Mouse (Mus musculus) heart, embryonic 14.5 days (tissue): ENCODE results near the gene Dus4l. TPM values are rescaled to one million over a fixed set of nuclear protein-coding genes. Genes with fewer than 3 reads are reported as not detected.
"Not testable (repeated sequence)": the region's sequence is repeated elsewhere in the genome, so short reads cannot be mapped to it uniquely, and the experiment has no call there.

Experiments used
- ATAC-seq: fragments of 200-750 bp; cut with Nextera tagmentation; 2 replicates; pipeline ENCODE4 v1.8.0; 2017; ENCODE audit warnings: low read depth, moderate TSS enrichment; ENCODE audit not compliant: insufficient number of reproducible peaks, insufficient read depth, low FRiP score
- H3K27ac ChIP-seq, 2 experiments: fragments of 200-500 bp in 1 of 2; fragments of 300-500 bp in 1 of 2; sonication (generic) in 1 of 2; replicated peaks in 1 of 2; 2 replicates each; pipeline ENCODE4 v1.5.1; 2012 to 2014; ENCODE audit warnings: low read depth in 2 of 2, low read length in 2 of 2, control low read depth in 1 of 2, mild to moderate bottlenecking in 1 of 2, mixed read lengths in 1 of 2; ENCODE audit not compliant: control insufficient read depth in 1 of 2, insufficient read depth in 1 of 2
- H3K27me3 ChIP-seq: fragments of 300-500 bp; sonication (generic); 2 replicates; pipeline ENCODE4 v1.6.1; 2014; ENCODE audit warnings: mild to moderate bottlenecking, low read length, control low read depth; ENCODE audit not compliant: control insufficient read depth, insufficient read depth
- H3K36me3 ChIP-seq: fragments of 300-500 bp; sonication (generic); 2 replicates; pipeline ENCODE4 v1.6.1; 2014; ENCODE audit warnings: mild to moderate bottlenecking, control low read depth, low read length, mixed read lengths; ENCODE audit not compliant: control insufficient read depth, insufficient read depth
- H3K4me1 ChIP-seq, 2 experiments: fragments of 200-500 bp in 1 of 2; fragments of 300-500 bp in 1 of 2; sonication (generic) in 1 of 2; 2 replicates each; pipeline ENCODE4 v1.6.1; 2012 to 2014; ENCODE audit warnings: low read length in 2 of 2, control low read depth in 1 of 2, mixed read lengths in 1 of 2; ENCODE audit not compliant: control insufficient read depth in 2 of 2, insufficient read depth in 2 of 2
- H3K4me2 ChIP-seq: fragments of 300-500 bp; sonication (generic); 2 replicates; pipeline ENCODE4 v1.6.1; 2014; ENCODE audit warnings: mild to moderate bottlenecking, low read length
- H3K4me3 ChIP-seq, 2 experiments: fragments of 200-500 bp in 1 of 2; fragments of 300-500 bp in 1 of 2; sonication (generic) in 1 of 2; 2 replicates each; pipeline ENCODE4 v1.5.1; 2012 to 2014; ENCODE audit warnings: low read length in 2 of 2, mild to moderate bottlenecking in 2 of 2, control low read depth in 1 of 2, low read depth in 1 of 2, moderate library complexity in 1 of 2; ENCODE audit not compliant: control insufficient read depth in 1 of 2, insufficient read depth in 1 of 2
- H3K9ac ChIP-seq: fragments of 300-500 bp; sonication (generic); 2 replicates; pipeline ENCODE4 v1.6.1; 2014; ENCODE audit warnings: mild to moderate bottlenecking, low read length
- H3K9me3 ChIP-seq: fragments of 300-500 bp; sonication (generic); 2 replicates; pipeline ENCODE4 v1.6.1; 2016; ENCODE audit warnings: low read length, control low read depth; ENCODE audit not compliant: control insufficient read depth
- WGBS: fragments of 180-500 bp; shearing (Covaris S2); extraction: QIAGEN DNeasy Blood & Tissue Kit; methylation state at CpG from one replicate; pipeline ENCODE4 v1.1.7; 2014; 5-methylcytosine and 5-hydroxymethylcytosine counted together
- polyA plus RNA-seq: library from polyadenylated mRNA; unstranded; fragments of >200 nt; fragmentation: Nextera tagmentation; extraction: Ambion mirVana; gene quantifications from 2 replicates; pipeline ENCODE4 v1.2.1, GENCODE M21; 2014

Gene Dus4l
- polyA plus RNA-seq, 1 experiment from 2014 or later, result 8.2 TPM

DNA sequence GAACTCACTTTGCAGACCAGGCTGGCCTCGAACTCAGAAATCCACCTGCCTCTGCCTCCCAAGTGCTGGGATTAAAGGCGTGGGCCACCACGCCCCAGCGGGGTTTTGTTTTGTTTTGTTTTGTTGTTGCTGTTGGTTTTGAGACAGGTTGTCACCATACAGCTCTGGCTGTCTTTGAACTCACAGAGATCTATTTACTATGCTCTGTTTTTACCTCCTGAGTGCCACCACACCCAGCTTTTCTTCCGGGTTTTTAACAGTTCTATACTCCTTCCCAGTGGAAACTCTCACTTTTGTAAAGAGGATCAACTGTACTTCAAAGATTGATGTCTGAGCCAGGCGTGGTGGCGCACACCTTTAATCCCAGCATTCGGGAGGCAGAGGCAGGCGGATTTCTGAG, 26.2 kb downstream of the Dus4l start:
- H3K4me2 ChIP-seq, H3K4me3 ChIP-seq, H3K9ac ChIP-seq, ATAC-seq, H3K27ac ChIP-seq, H3K9me3 ChIP-seq, H3K4me1 ChIP-seq, H3K27me3 ChIP-seq: not testable (repeated sequence)
- 88% methylated on average over 9 of the region's 9 CpGs for WGBS
- H3K36me3 ChIP-seq, result peaks cover 42% of the 10 kb centered on the region

DNA sequence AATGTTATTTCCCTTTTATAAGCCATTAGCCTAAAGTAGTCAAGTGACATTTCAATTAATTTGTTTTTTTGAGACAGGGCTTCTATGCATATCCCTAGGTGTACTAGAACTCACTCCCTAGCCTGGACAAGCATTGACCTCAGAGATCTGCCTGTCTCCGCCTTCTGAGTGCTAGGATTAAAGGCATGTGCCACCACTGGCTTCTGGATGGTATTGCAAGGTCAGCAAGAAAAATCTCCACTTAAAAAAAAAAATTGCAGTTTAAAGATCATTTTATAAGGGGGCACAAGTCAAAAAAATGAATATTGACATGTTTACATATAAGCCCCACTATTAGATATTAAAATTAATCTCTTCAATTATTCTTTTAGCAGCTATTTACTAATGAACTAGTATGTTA, 29.6 kb downstream of the Dus4l start:
- Histone ChIP-seq H3K4me1 (no peaks in the 10 kb centered on the region), H3K4me2 (no peak overlapping the region), H3K4me3 (no peak overlapping the region), H3K9me3 (no peaks in the 10 kb centered on the region), H3K36me3 (peaks cover 52% of the 10 kb centered on the region), H3K9ac (no peak overlapping the region), H3K27ac (no peak overlapping the region), H3K27me3 (no peaks in the 10 kb centered on the region)
- WGBS, result 90% methylated on average over 1 of the region's 1 CpGs
- ATAC-seq, result no peak

- no peak overlapping the region for H3K9ac ChIP-seq
- H3K4me3 ChIP-seq, result no peak overlapping the region
- H3K4me2 ChIP-seq, result no peak overlapping the region
- peaks cover 33% of the 10 kb centered on the region for H3K36me3 ChIP-seq
- H3K27ac ChIP-seq, result no peak overlapping the region
- H3K9me3 ChIP-seq, result peaks cover 3% of the 10 kb centered on the region
- no peak for ATAC-seq
- 0 out of 4 replicates have a peak, but pooled peaks cover 0 to 8% of the 10 kb centered on the region in 2 experiments for H3K4me1 ChIP-seq
- H3K27me3 ChIP-seq, result no peaks in the 10 kb centered on the region
- WGBS, result 78% methylated on average over 8 of the region's 8 CpGs
These were observed 34.5 kb downstream of the Dus4l start for GRCm38 (mm10) chr12:31620106-31620505.

GRCm38 (mm10) chr12:31613353-31613752, 41.3 kb downstream of the Dus4l start:
- 54% methylated on average over 4 of the region's 4 CpGs for WGBS
- H3K4me3 ChIP-seq, result no peak overlapping the region
- no peak overlapping the region for H3K27ac ChIP-seq
- no peak overlapping the region for H3K4me2 ChIP-seq
- H3K9me3 ChIP-seq, result peaks cover 3% of the 10 kb centered on the region
- no peak overlapping the region for H3K9ac ChIP-seq
- H3K36me3 ChIP-seq, result peaks cover 11% of the 10 kb centered on the region; the same call in 1 of the 2 replicates
- 0 out of 4 replicates have a peak, but pooled peaks cover 0 to 5% of the 10 kb centered on the region in 2 experiments for H3K4me1 ChIP-seq
- ATAC-seq, result no peak
- H3K27me3 ChIP-seq, result no peaks in the 10 kb centered on the region

- Histone ChIP-seq H3K27me3 (no peaks in the 10 kb centered on the region), H3K9me3 (no peaks in the 10 kb centered on the region), H3K4me1 (peaks cover 2 to 8% of the 10 kb centered on the region in 2 experiments; a peak in 3 of 4 replicates), H3K4me3 (no peak overlapping the region), H3K36me3 (no peaks in the 10 kb centered on the region; the same call in 1 of the 2 replicates), H3K9ac (no peak overlapping the region), H3K4me2 (no peak overlapping the region), H3K27ac (no peak overlapping the region)
- WGBS, result 49% methylated on average over 3 of the region's 3 CpGs
- ATAC-seq, result no peak
These were observed 46.5 kb downstream of the Dus4l start for GRCm38 (mm10) chr12:31608138-31608537.

DNA sequence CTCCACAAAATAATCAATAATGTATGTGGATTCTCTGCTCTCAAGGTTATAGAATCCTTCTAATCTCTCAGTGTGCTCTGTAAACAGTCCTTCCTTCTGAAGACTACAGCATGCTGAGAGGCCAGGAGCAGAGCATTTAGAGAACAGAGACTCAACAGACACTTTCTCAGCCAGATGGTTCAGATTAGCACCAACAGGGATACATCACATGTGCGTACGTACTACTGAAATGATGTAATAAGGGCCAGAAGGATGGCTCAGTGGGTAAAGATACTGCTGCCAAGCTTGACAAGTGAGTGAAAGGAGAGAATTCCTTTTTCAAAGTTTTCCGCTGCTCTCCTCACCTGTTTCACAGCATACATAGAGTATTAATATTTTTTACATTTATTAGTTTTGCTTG, 49.7 kb downstream of the Dus4l start:
- Histone ChIP-seq H3K4me3 (no peak overlapping the region), H3K9ac (no peak overlapping the region), H3K9me3 (no peaks in the 10 kb centered on the region), H3K27ac (no peak overlapping the region), H3K36me3 (peaks cover 1% of the 10 kb centered on the region; the same call in 1 of the 2 replicates), H3K4me1 (peaks cover 2 to 8% of the 10 kb centered on the region in 2 experiments; a peak in 3 of 4 replicates), H3K27me3 (no peaks in the 10 kb centered on the region), H3K4me2 (no peak overlapping the region)
- no peak for ATAC-seq
- 85% methylated on average over 3 of the region's 3 CpGs for WGBS

- peaks cover 11% of the 10 kb centered on the region for H3K36me3 ChIP-seq
- no peaks in the 10 kb centered on the region for H3K9me3 ChIP-seq
- H3K27me3 ChIP-seq, result no peaks in the 10 kb centered on the region
- H3K4me3 ChIP-seq, result no peak overlapping the region
- no peak overlapping the region for H3K9ac ChIP-seq
- H3K4me2 ChIP-seq, result no peak overlapping the region
- WGBS, result 32% methylated on average over 6 of the region's 6 CpGs
- ATAC-seq, result no peak
- H3K27ac ChIP-seq, result no peak overlapping the region; a peak in 1 of 4 replicates
- peaks cover 2 to 8% of the 10 kb centered on the region in 2 experiments; a peak in 3 of 4 replicates for H3K4me1 ChIP-seq
These were observed 51.0 kb downstream of the Dus4l start for GRCm38 (mm10) chr12:31603586-31603985.

GRCm38 (mm10) chr12:31594296-31594695, 60.3 kb downstream of the Dus4l start:
- WGBS, result 89% methylated on average over 3 of the region's 3 CpGs
- Histone ChIP-seq H3K27me3 (no peaks in the 10 kb centered on the region), H3K4me3 (no peak overlapping the region), H3K9me3 (no peaks in the 10 kb centered on the region), H3K9ac (no peak overlapping the region), H3K4me2 (no peak overlapping the region), H3K36me3 (peaks cover 19% of the 10 kb centered on the region), H3K4me1 (no peaks in the 10 kb centered on the region), H3K27ac (no peak overlapping the region)
- no peak for ATAC-seq
